Mouse (Mus musculus) heart, embryonic 14.5 days (tissue): ENCODE data around the gene Zbtb8b. TPM values are rescaled to one million over a fixed set of nuclear protein-coding genes. Genes with fewer than 3 reads are reported as not detected.
A peak's percentile ranks its signal among the peaks of the same experiment; 100 is the strongest.

ENCODE experiments used
- ATAC-seq: fragments of 200-750 bp; cut with Nextera tagmentation; 2 replicates; pipeline ENCODE4 v1.8.0; 2017; ENCODE audit warnings: low read depth, moderate TSS enrichment; ENCODE audit not compliant: insufficient number of reproducible peaks, insufficient read depth, low FRiP score
- H3K27ac ChIP-seq, 2 experiments: fragments of 200-500 bp in 1 of 2; fragments of 300-500 bp in 1 of 2; sonication (generic) in 1 of 2; replicated peaks in 1 of 2; 2 replicates each; pipeline ENCODE4 v1.5.1; 2012 to 2014; ENCODE audit warnings: low read depth in 2 of 2, low read length in 2 of 2, control low read depth in 1 of 2, mild to moderate bottlenecking in 1 of 2, mixed read lengths in 1 of 2; ENCODE audit not compliant: control insufficient read depth in 1 of 2, insufficient read depth in 1 of 2
- H3K27me3 ChIP-seq: fragments of 300-500 bp; sonication (generic); 2 replicates; pipeline ENCODE4 v1.6.1; 2014; ENCODE audit warnings: mild to moderate bottlenecking, low read length, control low read depth; ENCODE audit not compliant: control insufficient read depth, insufficient read depth
- H3K36me3 ChIP-seq: fragments of 300-500 bp; sonication (generic); 2 replicates; pipeline ENCODE4 v1.6.1; 2014; ENCODE audit warnings: mild to moderate bottlenecking, control low read depth, low read length, mixed read lengths; ENCODE audit not compliant: control insufficient read depth, insufficient read depth
- H3K4me1 ChIP-seq, 2 experiments: fragments of 200-500 bp in 1 of 2; fragments of 300-500 bp in 1 of 2; sonication (generic) in 1 of 2; 2 replicates each; pipeline ENCODE4 v1.6.1; 2012 to 2014; ENCODE audit warnings: low read length in 2 of 2, control low read depth in 1 of 2, mixed read lengths in 1 of 2; ENCODE audit not compliant: control insufficient read depth in 2 of 2, insufficient read depth in 2 of 2
- H3K4me2 ChIP-seq: fragments of 300-500 bp; sonication (generic); 2 replicates; pipeline ENCODE4 v1.6.1; 2014; ENCODE audit warnings: mild to moderate bottlenecking, low read length
- H3K4me3 ChIP-seq, 2 experiments: fragments of 200-500 bp in 1 of 2; fragments of 300-500 bp in 1 of 2; sonication (generic) in 1 of 2; 2 replicates each; pipeline ENCODE4 v1.5.1; 2012 to 2014; ENCODE audit warnings: low read length in 2 of 2, mild to moderate bottlenecking in 2 of 2, control low read depth in 1 of 2, low read depth in 1 of 2, moderate library complexity in 1 of 2; ENCODE audit not compliant: control insufficient read depth in 1 of 2, insufficient read depth in 1 of 2
- H3K9ac ChIP-seq: fragments of 300-500 bp; sonication (generic); 2 replicates; pipeline ENCODE4 v1.6.1; 2014; ENCODE audit warnings: mild to moderate bottlenecking, low read length
- H3K9me3 ChIP-seq: fragments of 300-500 bp; sonication (generic); 2 replicates; pipeline ENCODE4 v1.6.1; 2016; ENCODE audit warnings: low read length, control low read depth; ENCODE audit not compliant: control insufficient read depth
- WGBS: fragments of 180-500 bp; shearing (Covaris S2); extraction: QIAGEN DNeasy Blood & Tissue Kit; methylation state at CpG from one replicate; pipeline ENCODE4 v1.1.7; 2014; 5-methylcytosine and 5-hydroxymethylcytosine counted together
- polyA plus RNA-seq: library from polyadenylated mRNA; unstranded; fragments of >200 nt; fragmentation: Nextera tagmentation; extraction: Ambion mirVana; gene quantifications from 2 replicates; pipeline ENCODE4 v1.2.1, GENCODE M21; 2014

The Zbtb8b gene
- polyA plus RNA-seq, 1 experiment from 2014 or later, result 5.0 TPM

- H3K4me1 ChIP-seq, result no peaks in the 10 kb centered on the region
- no peaks in the 10 kb centered on the region for H3K36me3 ChIP-seq
- H3K4me2 ChIP-seq, result no peak overlapping the region
- no peak for ATAC-seq
- WGBS, result 82% methylated on average over 7 of the region's 7 CpGs
- H3K9ac ChIP-seq, result no peak overlapping the region
- H3K27ac ChIP-seq, result no peak overlapping the region
- no peaks in the 10 kb centered on the region for H3K27me3 ChIP-seq
- H3K4me3 ChIP-seq, result no peak overlapping the region
- H3K9me3 ChIP-seq, result no peaks in the 10 kb centered on the region
Observed at GRCm38 (mm10) chr4:129390936-129391557, 49.6 kb downstream of the Zbtb8b start.

- no peak for ATAC-seq
- 66% methylated on average over 14 of the region's 14 CpGs for WGBS
- no peak overlapping the region for H3K27ac ChIP-seq
- H3K4me3 ChIP-seq, result no peak overlapping the region
- no peaks in the 10 kb centered on the region for H3K27me3 ChIP-seq
- no peaks in the 10 kb centered on the region for H3K9me3 ChIP-seq
- H3K4me1 ChIP-seq, result no peaks in the 10 kb centered on the region
- H3K4me2 ChIP-seq, result no peak overlapping the region
- no peaks in the 10 kb centered on the region for H3K36me3 ChIP-seq
- H3K9ac ChIP-seq, result no peak overlapping the region
Observed at GRCm38 (mm10) chr4:129390216-129390743, 50.4 kb downstream of the Zbtb8b start.

- WGBS, result 79% methylated on average over 5 of the region's 5 CpGs
- ATAC-seq, result no peak
Observed at GRCm38 (mm10) chr4:129388404-129388803, 52.2 kb downstream of the Zbtb8b start.

GRCm38 (mm10) chr4:129386989-129387388 lies 53.7 kb downstream of the Zbtb8b start:
- WGBS, result 48% methylated on average over 1 of the region's 2 CpGs
- H3K4me3 ChIP-seq, result no peak overlapping the region
- no peaks in the 10 kb centered on the region for H3K36me3 ChIP-seq
- no peaks in the 10 kb centered on the region for H3K9me3 ChIP-seq
- H3K4me1 ChIP-seq, result no peaks in the 10 kb centered on the region; a peak in 1 of 4 replicates
- H3K27me3 ChIP-seq, result no peaks in the 10 kb centered on the region
- ATAC-seq, result no peak
- no peak overlapping the region for H3K4me2 ChIP-seq
- H3K9ac ChIP-seq, result no peak overlapping the region
- H3K27ac ChIP-seq, result no peak overlapping the region

More at GRCm38 (mm10) chr4:129388404-129388803, 52.2 kb downstream of the Zbtb8b start:
- Histone ChIP-seq H3K27me3 (no peaks in the 10 kb centered on the region), H3K9me3 (no peaks in the 10 kb centered on the region), H3K4me1 (no peaks in the 10 kb centered on the region; a peak in 1 of 4 replicates), H3K4me3 (no peak overlapping the region), H3K27ac (no peak overlapping the region), H3K4me2 (no peak overlapping the region), H3K9ac (no peak overlapping the region), H3K36me3 (no peaks in the 10 kb centered on the region)

- H3K36me3 ChIP-seq, result no peaks in the 10 kb centered on the region
- WGBS, result 75% methylated on average over 8 of the region's 8 CpGs
- H3K27me3 ChIP-seq, result no peaks in the 10 kb centered on the region
- H3K4me2 ChIP-seq, result no peak overlapping the region
- H3K4me1 ChIP-seq, result no peaks in the 10 kb centered on the region; a peak in 1 of 4 replicates
- no peak overlapping the region for H3K4me3 ChIP-seq
- no peak overlapping the region for H3K27ac ChIP-seq
- H3K9me3 ChIP-seq, result no peaks in the 10 kb centered on the region
- ATAC-seq, result no peak
- no peak overlapping the region for H3K9ac ChIP-seq
Observed at GRCm38 (mm10) chr4:129386269-129386946, 54.2 kb downstream of the Zbtb8b start.

GRCm38 (mm10) chr4:129385685-129386084 lies 55.0 kb downstream of the Zbtb8b start:
- Histone ChIP-seq H3K4me1 (no peaks in the 10 kb centered on the region; a peak in 1 of 4 replicates), H3K36me3 (no peaks in the 10 kb centered on the region), H3K4me3 (no peak overlapping the region), H3K27ac (no peak overlapping the region), H3K27me3 (no peaks in the 10 kb centered on the region), H3K9me3 (no peaks in the 10 kb centered on the region), H3K4me2 (no peak overlapping the region), H3K9ac (no peak overlapping the region)
- ATAC-seq, result no peak
- WGBS, result 79% methylated on average over 11 of the region's 11 CpGs

GRCm38 (mm10) chr4:129384440-129384839 lies 56.2 kb downstream of the Zbtb8b start:
- no peak overlapping the region for H3K4me2 ChIP-seq
- H3K27me3 ChIP-seq, result no peaks in the 10 kb centered on the region
- no peak overlapping the region for H3K9ac ChIP-seq
- H3K4me1 ChIP-seq, result no peaks in the 10 kb centered on the region; a peak in 1 of 4 replicates
- H3K27ac ChIP-seq, result peak overlapping the region in 1 of 2 experiments; percentile 47; a peak in 1 of 4 replicates
- no peaks in the 10 kb centered on the region for H3K36me3 ChIP-seq
- H3K9me3 ChIP-seq, result no peaks in the 10 kb centered on the region
- no peak overlapping the region for H3K4me3 ChIP-seq
- 22% methylated on average over 6 of the region's 6 CpGs for WGBS
- ATAC-seq, result no peak
